Mouse (Mus musculus) brain, adult 10 weeks (tissue): ENCODE results near the gene Trim12c. TPM values are rescaled to one million over a fixed set of nuclear protein-coding genes. Genes with fewer than 3 reads are reported as not detected.

ENCODE experiments used
- polyA plus RNA-seq: library from polyadenylated mRNA; stranded (reverse); fragments of 350-450 nt; fragmentation: Illumina TruSeq; extraction: RNeasy Lipid Tissue Mini Kit (QIAGEN cat#74804); gene quantifications from one replicate; pipeline ENCODE4 v1.2.3, GENCODE M21; 2015; ENCODE audit warnings: low read depth, low replicate concordance

Gene Trim12c
- polyA plus RNA-seq: 2.2 TPM

DNA sequence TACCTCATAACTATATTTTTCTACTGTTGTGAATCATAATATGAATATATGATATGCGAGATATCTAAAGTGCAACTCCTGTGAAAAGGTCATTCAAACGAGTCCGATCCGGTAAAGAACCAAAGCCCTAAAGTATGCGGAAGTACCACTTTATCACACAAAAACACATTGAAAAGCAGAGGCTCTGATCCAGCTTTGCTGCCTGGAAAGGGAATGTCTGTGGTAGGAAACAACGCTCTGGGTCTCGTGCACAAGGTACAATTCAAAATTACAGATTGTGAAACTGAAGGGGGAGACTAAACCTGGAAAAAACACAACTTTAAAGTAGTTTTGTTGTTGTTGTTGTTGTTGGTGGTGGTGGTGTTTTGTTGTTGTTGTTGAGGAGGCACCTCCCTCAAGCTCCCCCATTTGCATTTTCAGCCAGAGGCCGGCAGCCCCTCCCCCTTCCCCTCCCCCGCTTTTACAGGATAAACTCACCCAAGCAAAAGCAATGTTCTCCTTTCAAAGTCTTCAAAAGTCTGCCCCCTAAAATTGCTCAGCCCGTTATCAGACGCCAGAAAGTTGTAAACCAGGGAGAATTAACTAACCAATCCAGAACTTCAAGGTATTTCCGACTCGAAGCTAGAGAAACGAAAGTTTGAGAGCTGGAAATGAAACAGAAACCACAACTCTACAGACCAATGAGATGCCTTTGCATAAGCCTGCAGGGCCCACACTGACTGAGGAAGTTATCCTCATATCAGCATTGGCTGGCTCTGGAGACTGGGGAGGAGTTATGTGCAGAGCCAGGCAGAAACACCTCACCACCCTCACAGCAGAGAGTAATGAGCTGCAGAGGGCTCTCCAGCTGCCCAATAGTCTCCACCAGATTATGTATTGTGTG, at the start of gene Trim12c:
TSS of gene Trim12c (minus strand) at position 646 of the 883 bp plus-strand sequence.

DNA sequence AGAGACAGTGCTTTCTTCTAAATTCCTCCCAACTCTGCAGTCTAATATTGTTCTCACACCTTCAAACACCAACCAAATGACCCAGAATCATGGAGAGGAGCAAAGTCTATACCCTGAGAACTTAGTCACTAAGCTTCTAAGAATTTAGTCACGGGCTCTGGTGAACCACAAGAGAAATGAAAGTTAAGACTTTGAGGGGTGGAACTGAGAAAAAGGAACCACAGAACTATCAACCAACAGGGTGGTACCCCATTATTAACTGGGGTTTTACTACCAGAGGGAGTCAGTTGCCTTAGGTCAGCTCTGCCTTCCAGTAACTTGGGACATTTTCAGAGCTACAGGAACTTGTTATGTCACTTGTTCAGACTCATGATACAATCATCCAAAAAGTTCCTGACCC, 47.5 kb upstream of the Trim12c start, which contains the start of gene Trim30c:
TSS of gene Trim30c (minus strand) at position 140 of the 400 bp plus-strand sequence.

DNA sequence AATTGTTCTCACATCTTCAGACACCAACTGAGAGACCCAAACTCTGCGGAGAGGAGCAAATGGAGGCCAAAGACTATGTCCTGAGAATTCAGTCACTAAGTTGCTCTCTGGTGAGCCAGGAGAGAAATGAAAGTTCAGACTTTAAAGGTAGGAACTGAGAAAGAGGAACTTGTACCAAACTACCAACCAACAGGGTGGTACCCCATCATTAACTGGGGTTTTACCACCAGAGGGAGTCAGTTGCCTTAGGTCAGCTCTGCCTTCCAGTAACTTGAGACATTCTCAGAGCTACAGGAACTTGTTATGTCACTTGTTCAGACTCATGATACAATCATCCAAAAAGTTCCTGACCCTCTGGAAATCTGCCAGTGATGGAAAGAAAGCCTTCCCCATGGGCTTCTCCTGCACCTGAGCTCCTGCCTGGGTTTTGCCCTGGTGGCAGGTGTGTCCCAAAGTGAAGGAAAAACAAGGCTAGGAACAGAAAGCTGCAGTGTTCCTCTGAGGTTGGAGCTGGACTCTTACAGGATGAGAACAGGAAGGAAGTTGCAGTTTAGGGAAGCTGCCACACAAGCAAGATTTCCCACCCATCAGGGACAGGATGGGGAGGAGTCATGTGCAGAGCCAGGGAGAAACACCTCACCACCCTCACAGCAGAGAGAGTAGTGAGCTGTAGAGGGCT, 16.7 kb upstream of the Trim12c start, which contains the start of gene Trim30b:
TSS of gene Trim30b (minus strand) at position 149 of the 679 bp plus-strand sequence.

DNA sequence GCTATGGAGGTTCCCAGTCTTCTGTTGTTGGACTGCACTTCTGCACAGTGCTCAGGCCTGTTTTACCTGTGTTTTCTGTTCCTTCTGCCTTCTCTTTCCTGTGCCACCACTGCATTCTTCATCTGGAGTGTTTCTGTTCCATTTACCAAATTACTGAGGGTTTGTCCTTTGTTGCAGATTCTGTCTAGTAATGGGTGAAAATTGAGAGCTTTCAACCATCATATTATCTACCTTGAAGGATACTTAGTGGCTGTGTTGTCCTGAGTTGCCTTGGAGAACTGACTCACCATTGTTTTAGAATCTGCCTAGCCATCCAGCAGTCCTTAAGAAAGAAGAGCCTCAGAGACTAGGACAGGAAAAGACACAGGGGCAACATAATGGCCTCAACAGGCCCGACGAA, 24.0 kb downstream of the Trim12c start, which contains the start of gene Trim34b:
TSS of gene Trim34b (plus strand) at position 301 of the 400 bp plus-strand sequence.

DNA sequence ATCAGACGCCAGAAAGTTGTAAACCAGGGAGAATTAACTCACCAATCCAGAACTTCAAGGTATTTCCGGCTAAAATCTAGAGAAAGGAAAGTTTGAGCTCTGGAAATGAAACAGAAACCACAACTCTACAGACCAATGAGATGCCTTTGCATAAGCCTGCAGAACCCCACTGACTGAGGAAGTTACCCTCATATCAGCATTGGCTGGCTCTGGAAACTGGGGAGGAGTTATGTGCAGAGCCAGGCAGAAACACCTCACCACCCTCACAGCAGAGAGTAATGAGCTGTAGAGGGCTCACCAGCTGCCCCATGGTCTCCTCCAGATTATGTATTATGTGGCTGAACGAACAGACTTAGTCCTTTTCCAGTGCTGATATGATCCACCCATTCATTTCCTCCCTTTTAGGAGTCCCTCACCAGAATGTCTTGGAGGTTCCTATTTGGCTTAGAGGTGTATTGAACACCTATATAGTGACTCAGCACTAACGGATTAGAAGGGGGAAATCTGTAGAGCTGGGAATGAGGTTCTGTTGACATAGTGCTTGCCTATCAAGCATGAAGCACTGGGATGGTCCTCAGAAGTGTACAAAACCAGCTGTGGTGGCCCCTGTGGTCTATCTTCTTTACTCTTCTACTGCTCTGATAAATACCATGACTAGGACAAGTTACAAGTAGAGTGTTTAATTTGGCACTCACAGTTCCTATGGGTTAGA, 37.6 kb downstream of the Trim12c start, which contains the start of gene Trim12a:
TSS of gene Trim12a (minus strand) at position 98 of the 712 bp plus-strand sequence.

Other genes with a start within 250 kb of the Trim12c start
- not detected for gene Olfr646, start 248.5 kb downstream of the Trim12c start, polyA plus RNA-seq
- not detected for gene Ubqln5, start 223.5 kb downstream of the Trim12c start, polyA plus RNA-seq
- not detected for gene Olfr643, start 216.0 kb downstream of the Trim12c start, polyA plus RNA-seq
- gene Ubqln3, start 210.1 kb downstream of the Trim12c start, polyA plus RNA-seq: not detected
- gene Ubqlnl, start 202.8 kb downstream of the Trim12c start, polyA plus RNA-seq: not detected
- gene Olfm5, start 188.5 kb downstream of the Trim12c start, polyA plus RNA-seq: 0.36 TPM
- not detected for gene Olfr648, start 170.0 kb downstream of the Trim12c start, polyA plus RNA-seq
- not detected for gene Olfr649, start 157.4 kb downstream of the Trim12c start, polyA plus RNA-seq
- 0.15 TPM for gene Trim6, start 134.6 kb downstream of the Trim12c start, polyA plus RNA-seq
- 2.8 TPM for gene Trim34a, start 108.9 kb downstream of the Trim12c start, polyA plus RNA-seq
- gene Trim5, start 65.3 kb downstream of the Trim12c start, polyA plus RNA-seq: 0.40 TPM
- gene Trim12a, start 37.9 kb downstream of the Trim12c start, polyA plus RNA-seq: 5.5 TPM
- gene Trim34b, start 23.9 kb downstream of the Trim12c start, polyA plus RNA-seq: not detected
- gene Trim30b, start 16.5 kb upstream of the Trim12c start, polyA plus RNA-seq: not detected
- gene Trim30c, start 47.5 kb upstream of the Trim12c start, polyA plus RNA-seq: not detected
- 1.9 TPM for gene Trim30a, start 111.8 kb upstream of the Trim12c start, polyA plus RNA-seq
- 1.5 TPM for gene Trim30d, start 154.5 kb upstream of the Trim12c start, polyA plus RNA-seq
- gene Olfr651, start 196.8 kb upstream of the Trim12c start, polyA plus RNA-seq: not detected
- gene Olfr652, start 207.5 kb upstream of the Trim12c start, polyA plus RNA-seq: not detected
- not detected for gene Olfr653, start 224.0 kb upstream of the Trim12c start, polyA plus RNA-seq
- gene Olfr654, start 233.7 kb upstream of the Trim12c start, polyA plus RNA-seq: not detected
- not detected for gene Olfr655, start 248.4 kb upstream of the Trim12c start, polyA plus RNA-seq